Mouse (Mus musculus) intestine, postnatal 0 days (tissue): ENCODE results near the gene Fam124a. TPM values are rescaled to one million over a fixed set of nuclear protein-coding genes. Genes with fewer than 3 reads are reported as not detected.

Experiments
- ATAC-seq: fragments of 200-750 bp; cut with Nextera tagmentation; 2 replicates; pipeline ENCODE4 v1.8.0; 2017; ENCODE audit warnings: mild to moderate bottlenecking, moderate TSS enrichment, moderate library complexity
- H3K27ac ChIP-seq: fragments of 300-500 bp; sonication (generic); 2 replicates; pipeline ENCODE4 v1.5.1; 2014; ENCODE audit warnings: mild to moderate bottlenecking, low read depth, low read length, moderate library complexity
- H3K27me3 ChIP-seq: fragments of 300-500 bp; sonication (generic); replicated peaks from 2 replicates; pipeline ENCODE4 v1.6.1; 2014; ENCODE audit warnings: low read length, mixed read lengths; ENCODE audit not compliant: control insufficient read depth, insufficient read depth
- H3K36me3 ChIP-seq: fragments of 300-500 bp; sonication (generic); 2 replicates; pipeline ENCODE4 v1.6.1; 2014; ENCODE audit warnings: mild to moderate bottlenecking, moderate library complexity; ENCODE audit not compliant: control insufficient read depth, insufficient read depth
- H3K4me1 ChIP-seq: fragments of 300-500 bp; sonication (generic); replicated peaks from 2 replicates; pipeline ENCODE4 v1.6.1; 2014; ENCODE audit warnings: antibody characterized with exemption, low read length, mixed read lengths; ENCODE audit not compliant: control insufficient read depth, insufficient read depth
- H3K4me2 ChIP-seq: fragments of 300-500 bp; sonication (generic); replicated peaks from 2 replicates; pipeline ENCODE4 v1.6.1; 2014; ENCODE audit warnings: low read depth, mild to moderate bottlenecking, moderate library complexity
- H3K4me3 ChIP-seq: fragments of 300-500 bp; sonication (generic); 2 replicates; pipeline ENCODE4 v1.5.1; 2014; ENCODE audit warnings: low read depth, low read length
- H3K9ac ChIP-seq: fragments of 300-500 bp; sonication (generic); 2 replicates; pipeline ENCODE4 v1.6.1; 2014; ENCODE audit warnings: mild to moderate bottlenecking, low read depth, low read length
- H3K9me3 ChIP-seq: fragments of 300-500 bp; sonication (generic); 2 replicates; pipeline ENCODE4 v1.6.1; 2016; ENCODE audit warnings: mixed run types; ENCODE audit not compliant: control insufficient read depth
- CTCF ChIP-seq: sonication (generic); IDR thresholded peaks from 2 replicates; pipeline ENCODE4 v1.5.1; 2016; ENCODE audit warnings: low read depth, mild to moderate bottlenecking, control low read depth, antibody characterized with exemption, moderate library complexity
- WGBS: fragments of 180-500 bp; shearing (Covaris S2); extraction: QIAGEN DNeasy Blood & Tissue Kit; methylation state at CpG from one replicate; pipeline ENCODE4 v1.1.7; 2014; 5-methylcytosine and 5-hydroxymethylcytosine counted together
- polyA plus RNA-seq: library from polyadenylated mRNA; unstranded; fragments of >200 nt; fragmentation: Nextera tagmentation; extraction: Ambion mirVana; gene quantifications from 2 replicates; pipeline ENCODE4 v1.2.1, GENCODE M21; 2015

Gene Fam124a
- polyA plus RNA-seq, result 4.1 and 5.1 TPM in 2 replicates

GRCm38 (mm10) chr14:62555309-62555829, at the start of gene Fam124a:
Fam124a (plus strand) TSS chr14:62555737.
- TF ChIP-seq CTCF, result peak; percentile 62
- Histone ChIP-seq H3K9ac (peak within 1 kb of the TSS; percentile 55), H3K4me3 (peak within 1 kb of the TSS; percentile 64), H3K27ac (0 out of 2 replicates have a peak within 1 kb of the TSS, but pooled peaks have one; percentile 46), H3K36me3 (no peaks in the 10 kb centered on the region), H3K4me2 (peak within 1 kb of the TSS; percentile 91), H3K4me1 (peaks cover 6% of the 10 kb centered on the region; the same call in 1 of the 2 replicates), H3K27me3 (0 out of 2 replicates have a peak, but pooled peaks cover 17% of the 10 kb centered on the region), H3K9me3 (no peaks in the 10 kb centered on the region)
- under 1% methylated on average over 51 of the region's 51 CpGs for WGBS
- ATAC-seq, result peak; percentile 95

- Histone ChIP-seq H3K36me3 (no peaks in the 10 kb centered on the region), H3K27ac (no peak overlapping the region), H3K27me3 (no peaks in the 10 kb centered on the region), H3K4me2 (no peak overlapping the region), H3K9me3 (no peaks in the 10 kb centered on the region), H3K4me1 (no peaks in the 10 kb centered on the region), H3K4me3 (no peak overlapping the region), H3K9ac (no peak overlapping the region)
- no peak for ATAC-seq
- no peak for TF ChIP-seq CTCF
- 68% methylated on average over 3 of the region's 3 CpGs for WGBS
These were observed 49.3 kb upstream of the Fam124a start for GRCm38 (mm10) chr14:62506261-62506660.

- 66% methylated on average over 3 of the region's 3 CpGs for WGBS
- Histone ChIP-seq H3K4me3 (no peak overlapping the region), H3K4me2 (no peak overlapping the region), H3K9ac (no peak overlapping the region), H3K9me3 (no peaks in the 10 kb centered on the region), H3K27me3 (no peaks in the 10 kb centered on the region), H3K4me1 (no peaks in the 10 kb centered on the region), H3K27ac (no peak overlapping the region), H3K36me3 (no peaks in the 10 kb centered on the region)
- no peak for ATAC-seq
- TF ChIP-seq CTCF, result no peak
These were observed 46.2 kb upstream of the Fam124a start for GRCm38 (mm10) chr14:62509350-62509749.

GRCm38 (mm10) chr14:62512845-62513244, 42.7 kb upstream of the Fam124a start:
- Histone ChIP-seq H3K36me3 (no peaks in the 10 kb centered on the region), H3K4me1 (no peaks in the 10 kb centered on the region), H3K4me2 (no peak overlapping the region), H3K27ac (no peak overlapping the region), H3K9ac (no peak overlapping the region), H3K4me3 (no peak overlapping the region), H3K9me3 (no peaks in the 10 kb centered on the region), H3K27me3 (no peaks in the 10 kb centered on the region)
- WGBS, result 71% methylated on average over 1 of the region's 1 CpGs
- no peak for ATAC-seq
- TF ChIP-seq CTCF, result no peak

GRCm38 (mm10) chr14:62530951-62531350, 24.6 kb upstream of the Fam124a start:
- Histone ChIP-seq H3K4me2 (no peak overlapping the region), H3K27ac (no peak overlapping the region), H3K4me3 (no peak overlapping the region), H3K9me3 (no peaks in the 10 kb centered on the region), H3K36me3 (no peaks in the 10 kb centered on the region), H3K4me1 (no peaks in the 10 kb centered on the region), H3K9ac (no peak overlapping the region), H3K27me3 (no peaks in the 10 kb centered on the region)
- WGBS, result 40% methylated on average over 2 of the region's 2 CpGs
- no peak for TF ChIP-seq CTCF
- ATAC-seq, result no peak

- H3K27me3 ChIP-seq, result no peaks in the 10 kb centered on the region
- no peaks in the 10 kb centered on the region for H3K9me3 ChIP-seq
- 55% methylated on average over 5 of the region's 5 CpGs for WGBS
- H3K36me3 ChIP-seq, result no peaks in the 10 kb centered on the region
- no peak overlapping the region for H3K27ac ChIP-seq
- TF ChIP-seq CTCF, result no peak
- no peak overlapping the region for H3K4me2 ChIP-seq
- no peak overlapping the region for H3K4me3 ChIP-seq
- no peak for ATAC-seq
- H3K9ac ChIP-seq, result no peak overlapping the region
- H3K4me1 ChIP-seq, result no peaks in the 10 kb centered on the region
These were observed 19.4 kb upstream of the Fam124a start for GRCm38 (mm10) chr14:62536127-62536526.
